Mouse (Mus musculus): ENCODE results near the gene Spink2.
"Not testable (repeated sequence)": the region's sequence is repeated elsewhere in the genome, so short reads cannot be mapped to it uniquely, and the experiment has no call there.

Spink2 gene

GRCm38 (mm10) chr5:77211236-77211635 is at the start of gene Spink2:
TSS of gene Spink2 (minus strand) at chr5:77211471.
- no peak for DNase-seq (ENCODE audit: low spot score)

GRCm38 (mm10) chr5:77260141-77260540 is 48.9 kb upstream of the Spink2 start:
- no peak for DNase-seq (ENCODE audit: low spot score)

GRCm38 (mm10) chr5:77259315-77259714 is 48.0 kb upstream of the Spink2 start:
- no peak for DNase-seq (ENCODE audit: low spot score)

GRCm38 (mm10) chr5:77257603-77258002 is 46.3 kb upstream of the Spink2 start:
- no peak for DNase-seq (ENCODE audit: low spot score)

- DNase-seq (ENCODE audit: low spot score) = no peak
Observed at GRCm38 (mm10) chr5:77254402-77254801, 43.1 kb upstream of the Spink2 start.

GRCm38 (mm10) chr5:77253154-77253553 is 41.9 kb upstream of the Spink2 start:
- no peak for DNase-seq (ENCODE audit: low spot score)

GRCm38 (mm10) chr5:77252115-77252827 is 41.0 kb upstream of the Spink2 start:
- no peak for DNase-seq (ENCODE audit: low spot score)

- no peak for DNase-seq (ENCODE audit: low spot score)
Observed at GRCm38 (mm10) chr5:77251656-77252055, 40.4 kb upstream of the Spink2 start.

GRCm38 (mm10) chr5:77250083-77250482 is 38.8 kb upstream of the Spink2 start:
- no peak for DNase-seq (ENCODE audit: low spot score)

- DNase-seq (ENCODE audit: low spot score) = no peak
Observed at GRCm38 (mm10) chr5:77245787-77246671, 34.8 kb upstream of the Spink2 start.

GRCm38 (mm10) chr5:77245463-77245786 is 34.2 kb upstream of the Spink2 start:
- DNase-seq (ENCODE audit: low spot score) = no peak

- DNase-seq (ENCODE audit: low spot score) = no peak
Observed at GRCm38 (mm10) chr5:77244331-77244987, 33.2 kb upstream of the Spink2 start.

GRCm38 (mm10) chr5:77237104-77237503 is 25.8 kb upstream of the Spink2 start:
- no peak for DNase-seq (ENCODE audit: low spot score)

GRCm38 (mm10) chr5:77234921-77235320 is 23.6 kb upstream of the Spink2 start:
- no peak for DNase-seq (ENCODE audit: low spot score)

GRCm38 (mm10) chr5:77231863-77232262 is 20.6 kb upstream of the Spink2 start:
- not testable (repeated sequence) for DNase-seq (ENCODE audit: low spot score)

GRCm38 (mm10) chr5:77228986-77229385 is 17.7 kb upstream of the Spink2 start:
- peak; percentile 65 for DNase-seq (ENCODE audit: low spot score)

- no peak for DNase-seq (ENCODE audit: low spot score)
Observed at GRCm38 (mm10) chr5:77223043-77223975, 12.0 kb upstream of the Spink2 start.

- no peak for DNase-seq (ENCODE audit: low spot score)
Observed at GRCm38 (mm10) chr5:77217724-77218123, 6.5 kb upstream of the Spink2 start.

- peak; percentile 91 for DNase-seq (ENCODE audit: low spot score)
Observed at GRCm38 (mm10) chr5:77217211-77217610, 5.9 kb upstream of the Spink2 start.

- DNase-seq (ENCODE audit: low spot score) = no peak
Observed at GRCm38 (mm10) chr5:77206134-77206533, 5.1 kb downstream of the Spink2 start.

- DNase-seq (ENCODE audit: low spot score) = no peak
Observed at GRCm38 (mm10) chr5:77202238-77202637, 9.0 kb downstream of the Spink2 start.

GRCm38 (mm10) chr5:77200695-77201094 is 10.6 kb downstream of the Spink2 start:
- no peak for DNase-seq (ENCODE audit: low spot score)
